Mouse (Mus musculus) left cerebral cortex, adult 2 months (tissue): ENCODE data around the gene Dnase1l1. TPM values are rescaled to one million over a fixed set of nuclear protein-coding genes. Genes with fewer than 3 reads are reported as not detected.

Experiments
- DNase-seq, 2 experiments: peaks; one replicate each; pipeline ENCODE4 v3.0.0; 2021 to 2022; ENCODE audit warnings: low spot score in 2 of 2, mixed read lengths in 1 of 2; ENCODE audit errors: extremely low spot score in 1 of 2
- H3K27ac ChIP-seq: fragments of 200-600 bp; 2 replicates; pipeline ENCODE4 v1.8.1; 2022
- H3K4me3 ChIP-seq: fragments of 200-600 bp; 2 replicates; pipeline ENCODE4 v1.8.1; 2022
- CTCF ChIP-seq: fragments of 200-600 bp; IDR thresholded peaks from 2 replicates; pipeline ENCODE4 v1.8.1; 2022; ENCODE audit warnings: antibody characterized with exemption, mild to moderate bottlenecking, moderate library complexity
- intact Hi-C: fragments of 180-260 bp; cut with DNase I; formaldehyde crosslinking; loops from one replicate; pipeline ENCODE4 v1.15.1; 2025
- microRNA-seq, 2 experiments: library from miRNA; unstranded; fragments of <30 nt; microRNA quantifications; one replicate each; pipeline ENCODE4 v1.2.0; 2021
- total RNA-seq, 2 experiments: library from RNA; stranded (reverse); gene quantifications; 2 replicates each; pipeline ENCODE4 v1.2.3; 2021

The Dnase1l1 gene
- total RNA-seq, 2 experiments from 2014 or later, result 2.2 to 2.9 TPM

DNA sequence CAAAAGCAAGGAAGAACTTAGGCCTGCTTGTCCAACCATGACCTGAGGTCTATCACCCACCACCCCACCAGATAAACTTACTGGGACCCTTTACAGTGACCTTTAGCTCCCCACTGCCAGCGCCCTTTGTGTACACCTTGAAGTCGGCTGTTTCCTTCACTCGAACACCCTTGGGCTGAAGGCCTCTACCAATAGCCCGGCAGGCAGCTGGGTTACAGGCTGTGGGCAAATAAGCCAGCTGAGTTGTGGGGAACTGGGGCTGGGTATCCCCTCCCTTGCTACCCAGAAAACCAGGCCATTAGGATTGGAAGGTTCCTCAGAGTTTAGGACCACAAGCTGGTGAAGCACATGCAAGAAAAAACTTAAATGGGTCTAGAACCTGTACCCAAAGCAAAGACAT, 41.8 kb downstream of the Dnase1l1 start:
- Histone ChIP-seq H3K27ac (no peak overlapping the region), H3K4me3 (no peak overlapping the region)
- no peak for DNase-seq
- intact Hi-C loops, result no loop called here
- no peak for TF ChIP-seq CTCF

DNA sequence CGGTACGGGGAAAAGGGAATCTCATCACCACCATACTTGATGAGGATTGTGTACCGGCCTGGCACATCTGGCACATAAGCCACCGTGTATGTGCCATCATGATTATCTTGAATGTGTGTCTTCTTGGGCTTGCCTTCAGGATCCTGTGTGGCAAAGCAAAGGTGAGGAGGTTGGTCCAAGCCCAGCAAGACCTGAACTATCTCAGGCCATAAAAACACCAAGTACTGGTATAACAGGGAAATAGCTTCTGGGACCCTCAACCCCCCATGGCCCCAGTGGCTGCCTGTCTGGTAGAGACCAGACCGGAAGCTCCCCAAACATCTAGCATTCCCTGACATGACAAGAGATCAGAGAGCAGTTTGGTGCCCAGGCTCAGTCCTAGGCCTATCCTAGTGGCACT, 48.9 kb downstream of the Dnase1l1 start:
- H3K27ac ChIP-seq, result no peak overlapping the region
- no peak for DNase-seq
- no peak for TF ChIP-seq CTCF
- H3K4me3 ChIP-seq, result no peak overlapping the region
- intact Hi-C loops, result no loop called here

DNA sequence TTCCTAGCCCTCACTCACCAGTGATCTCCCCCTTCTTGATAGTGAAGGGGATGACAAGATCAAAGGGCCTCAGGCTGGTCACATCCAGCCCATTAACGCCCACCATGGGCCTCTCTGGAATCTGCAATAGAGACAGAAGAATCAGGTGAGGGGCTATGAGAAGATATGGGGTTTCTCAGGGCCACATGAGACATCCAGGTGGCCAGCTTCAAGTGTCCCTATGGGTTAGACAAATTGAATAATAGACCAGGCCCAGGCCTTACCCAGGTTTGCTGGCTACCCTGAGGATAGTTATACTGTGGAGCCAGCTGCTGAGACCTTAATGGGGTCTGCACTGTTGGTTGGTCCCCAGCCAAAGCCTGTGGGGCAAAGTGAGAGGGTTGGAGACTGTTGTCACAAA, 52.1 kb downstream of the Dnase1l1 start:
- no peak overlapping the region for H3K4me3 ChIP-seq
- TF ChIP-seq CTCF, result no peak
- no peak for DNase-seq
- H3K27ac ChIP-seq, result no peak overlapping the region
- intact Hi-C loops, result no loop called here

Small RNA genes within 50 kb of the gene (microRNA-seq; reads per million reads assigned to microRNA genes)
- 0 reads per million in 2 experiments for gene Mir7091
- 0 reads per million in 2 experiments for gene Mir7092

Other genes with a start within 250 kb of the Dnase1l1 start
- gene Opn1mw, start 154.9 kb downstream of the Dnase1l1 start, total RNA-seq, result 1 to 10 TPM in 1 of 2 experiments, under 1 TPM in 1; 0.66 to 1.6 TPM
- 10 to 100 TPM; 85.0 to 89.3 TPM for gene Mecp2, start 147.0 kb downstream of the Dnase1l1 start, total RNA-seq
- gene Tex28, start 114.5 kb downstream of the Dnase1l1 start, total RNA-seq, result not detected
- gene Tktl1, start 105.1 kb downstream of the Dnase1l1 start, total RNA-seq, result not detected
- gene Flna, start 32.5 kb downstream of the Dnase1l1 start, total RNA-seq, result 10 to 100 TPM; 66.7 to 68.9 TPM
- 10 to 100 TPM; 36.0 to 37.7 TPM for gene Emd, start 27.6 kb downstream of the Dnase1l1 start, total RNA-seq
- 100 to 1,000 TPM; 151 to 163 TPM for gene Rpl10, start 11.5 kb downstream of the Dnase1l1 start, total RNA-seq
- gene Taz, start 425 bp downstream of the Dnase1l1 start, total RNA-seq, result 10 to 100 TPM; 60.9 to 64.9 TPM
- 100 to 1,000 TPM; 320 to 341 TPM for gene Atp6ap1, start 14.8 kb upstream of the Dnase1l1 start, total RNA-seq
- 100 to 1,000 TPM; 596 to 607 TPM for gene Gdi1, start 22.7 kb upstream of the Dnase1l1 start, total RNA-seq
- gene Fam50a, start 30.7 kb upstream of the Dnase1l1 start, total RNA-seq, result 10 to 100 TPM; 25.7 to 31.7 TPM
- gene Plxna3, start 46.7 kb upstream of the Dnase1l1 start, total RNA-seq, result 10 to 100 TPM; 27.1 to 30.2 TPM
- gene Lage3, start 71.3 kb upstream of the Dnase1l1 start, total RNA-seq, result 10 to 100 TPM; 22.3 to 23.5 TPM
- gene Ubl4a, start 90.9 kb upstream of the Dnase1l1 start, total RNA-seq, result 10 to 100 TPM; 65.7 to 71.5 TPM
- 1 to 10 TPM; 3.1 to 3.9 TPM for gene Slc10a3, start 91.0 kb upstream of the Dnase1l1 start, total RNA-seq
- 10 to 100 TPM; 15.7 to 20.9 TPM for gene Fam3a, start 110.9 kb upstream of the Dnase1l1 start, total RNA-seq
- gene Ikbkg, start 111.0 kb upstream of the Dnase1l1 start, total RNA-seq, result 10 to 100 TPM; 44.8 to 47.6 TPM
- 10 to 100 TPM; 28.2 to 28.4 TPM for gene G6pdx, start 146.9 kb upstream of the Dnase1l1 start, total RNA-seq
- not detected for gene Gm6880, start 199.1 kb upstream of the Dnase1l1 start, total RNA-seq